Mouse (Mus musculus) intestine, postnatal 0 days (tissue): ENCODE data around the gene Cenpo. TPM values are rescaled to one million over a fixed set of nuclear protein-coding genes. Genes with fewer than 3 reads are reported as not detected.

Source experiments
- ATAC-seq: fragments of 200-750 bp; cut with Nextera tagmentation; 2 replicates; pipeline ENCODE4 v1.8.0; 2017; ENCODE audit warnings: mild to moderate bottlenecking, moderate TSS enrichment, moderate library complexity
- H3K27ac ChIP-seq: fragments of 300-500 bp; sonication (generic); 2 replicates; pipeline ENCODE4 v1.5.1; 2014; ENCODE audit warnings: mild to moderate bottlenecking, low read depth, low read length, moderate library complexity
- H3K27me3 ChIP-seq: fragments of 300-500 bp; sonication (generic); replicated peaks from 2 replicates; pipeline ENCODE4 v1.6.1; 2014; ENCODE audit warnings: low read length, mixed read lengths; ENCODE audit not compliant: control insufficient read depth, insufficient read depth
- H3K36me3 ChIP-seq: fragments of 300-500 bp; sonication (generic); 2 replicates; pipeline ENCODE4 v1.6.1; 2014; ENCODE audit warnings: mild to moderate bottlenecking, moderate library complexity; ENCODE audit not compliant: control insufficient read depth, insufficient read depth
- H3K4me1 ChIP-seq: fragments of 300-500 bp; sonication (generic); replicated peaks from 2 replicates; pipeline ENCODE4 v1.6.1; 2014; ENCODE audit warnings: antibody characterized with exemption, low read length, mixed read lengths; ENCODE audit not compliant: control insufficient read depth, insufficient read depth
- H3K4me2 ChIP-seq: fragments of 300-500 bp; sonication (generic); replicated peaks from 2 replicates; pipeline ENCODE4 v1.6.1; 2014; ENCODE audit warnings: low read depth, mild to moderate bottlenecking, moderate library complexity
- H3K4me3 ChIP-seq: fragments of 300-500 bp; sonication (generic); 2 replicates; pipeline ENCODE4 v1.5.1; 2014; ENCODE audit warnings: low read depth, low read length
- H3K9ac ChIP-seq: fragments of 300-500 bp; sonication (generic); 2 replicates; pipeline ENCODE4 v1.6.1; 2014; ENCODE audit warnings: mild to moderate bottlenecking, low read depth, low read length
- H3K9me3 ChIP-seq: fragments of 300-500 bp; sonication (generic); 2 replicates; pipeline ENCODE4 v1.6.1; 2016; ENCODE audit warnings: mixed run types; ENCODE audit not compliant: control insufficient read depth
- CTCF ChIP-seq: sonication (generic); IDR thresholded peaks from 2 replicates; pipeline ENCODE4 v1.5.1; 2016; ENCODE audit warnings: low read depth, mild to moderate bottlenecking, control low read depth, antibody characterized with exemption, moderate library complexity
- WGBS: fragments of 180-500 bp; shearing (Covaris S2); extraction: QIAGEN DNeasy Blood & Tissue Kit; methylation state at CpG from one replicate; pipeline ENCODE4 v1.1.7; 2014; 5-methylcytosine and 5-hydroxymethylcytosine counted together
- polyA plus RNA-seq: library from polyadenylated mRNA; unstranded; fragments of >200 nt; fragmentation: Nextera tagmentation; extraction: Ambion mirVana; gene quantifications from 2 replicates; pipeline ENCODE4 v1.2.1, GENCODE M21; 2015

The Cenpo gene
- polyA plus RNA-seq, 1 experiment from 2014 or later: 5.2 TPM

DNA sequence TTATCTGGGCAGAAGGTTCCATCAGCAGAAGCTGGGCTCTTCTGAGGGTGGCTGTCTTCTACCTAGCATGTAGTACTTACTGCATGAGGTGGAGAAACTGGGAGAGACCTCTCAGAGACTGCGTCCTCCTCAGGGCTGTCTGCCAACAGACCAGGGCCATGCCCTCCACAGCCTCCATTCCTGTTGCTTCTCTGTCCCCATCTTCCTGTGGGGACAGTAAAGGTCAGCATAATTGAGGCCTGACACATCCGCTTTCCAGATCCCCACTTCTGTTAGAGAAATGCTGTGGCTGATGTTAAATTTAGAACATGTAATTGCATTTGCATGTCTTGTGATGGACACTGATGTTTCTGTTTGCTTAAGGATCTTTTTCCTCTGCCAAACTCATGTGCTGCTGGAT, 83.2 kb downstream of the Cenpo start:
- WGBS: 74% methylated on average over 2 of the region's 2 CpGs

More for the DNA sequence above, 83.2 kb downstream of the Cenpo start:
- TF ChIP-seq CTCF: no peak
- H3K9me3 ChIP-seq: no peaks in the 10 kb centered on the region
- ATAC-seq: no peak
- H3K4me1 ChIP-seq: no peaks in the 10 kb centered on the region
- no peak overlapping the region for H3K4me2 ChIP-seq
- no peak overlapping the region for H3K4me3 ChIP-seq
- no peak overlapping the region for H3K27ac ChIP-seq
- no peaks in the 10 kb centered on the region for H3K27me3 ChIP-seq
- no peak overlapping the region for H3K9ac ChIP-seq
- no peaks in the 10 kb centered on the region for H3K36me3 ChIP-seq

Other genes starting within 250 kb of the Cenpo start
- gene Efr3b, start 195.4 kb downstream of the Cenpo start, polyA plus RNA-seq: 3.2 and 3.9 TPM in 2 replicates
- 1.3 and 1.5 TPM in 2 replicates for gene Dnajc27, start 151.7 kb downstream of the Cenpo start, polyA plus RNA-seq
- gene Adcy3, start 101.2 kb downstream of the Cenpo start, polyA plus RNA-seq: 7.5 and 8.1 TPM in 2 replicates
- gene Ptrhd1, start 267 bp downstream of the Cenpo start, polyA plus RNA-seq: 4.7 and 4.9 TPM in 2 replicates
- 6.0 and 6.6 TPM in 2 replicates for gene Ncoa1, start 242.9 kb upstream of the Cenpo start, polyA plus RNA-seq